Mouse (Mus musculus) intestine, embryonic 14.5 days (tissue): Measurements from ENCODE around the gene Akt3. TPM values are rescaled to one million over a fixed set of nuclear protein-coding genes. Genes with fewer than 3 reads are reported as not detected.

Experiments used
- ATAC-seq: fragments of 200-750 bp; cut with Nextera tagmentation; replicated peaks from 2 replicates; pipeline ENCODE4 v1.8.0; 2017; ENCODE audit warnings: low read depth, moderate number of reproducible peaks, moderate TSS enrichment, moderate library complexity; ENCODE audit not compliant: low FRiP score, low TSS enrichment
- DNase-seq: peaks from one replicate; pipeline ENCODE4 v3.0.0-alpha.2; 2018; ENCODE audit warnings: low spot score
- H3K27ac ChIP-seq: fragments of 300-500 bp; sonication (generic); 2 replicates; pipeline ENCODE4 v1.5.1; 2014; ENCODE audit warnings: low read depth, mild to moderate bottlenecking, control low read depth
- H3K27me3 ChIP-seq: fragments of 300-500 bp; sonication (generic); replicated peaks from 2 replicates; pipeline ENCODE4 v1.6.1; 2014; ENCODE audit warnings: low read length, control low read depth; ENCODE audit not compliant: control insufficient read depth, insufficient read depth
- H3K36me3 ChIP-seq: fragments of 300-500 bp; sonication (generic); 2 replicates; pipeline ENCODE4 v1.6.1; 2014; ENCODE audit warnings: low read length, control low read depth; ENCODE audit not compliant: control insufficient read depth, insufficient read depth
- H3K4me1 ChIP-seq: fragments of 300-500 bp; sonication (generic); replicated peaks from 2 replicates; pipeline ENCODE4 v1.6.1; 2014; ENCODE audit warnings: low read length, control low read depth, mixed read lengths; ENCODE audit not compliant: control insufficient read depth, insufficient read depth
- H3K4me2 ChIP-seq: fragments of 300-500 bp; sonication (generic); 2 replicates; pipeline ENCODE4 v1.6.1; 2014; ENCODE audit warnings: low read length
- H3K4me3 ChIP-seq: fragments of 300-500 bp; sonication (generic); 2 replicates; pipeline ENCODE4 v1.5.1; 2014; ENCODE audit warnings: low read depth, low read length, control low read depth, mixed read lengths
- H3K9ac ChIP-seq: fragments of 300-500 bp; sonication (generic); 2 replicates; pipeline ENCODE4 v1.6.1; 2014; ENCODE audit warnings: mild to moderate bottlenecking, low read length
- H3K9me3 ChIP-seq: fragments of 300-500 bp; sonication (generic); 2 replicates; pipeline ENCODE4 v1.6.1; 2016; ENCODE audit warnings: low read length, control low read depth; ENCODE audit not compliant: control insufficient read depth
- WGBS: fragments of 180-500 bp; shearing (Covaris S2); extraction: QIAGEN DNeasy Blood & Tissue Kit; methylation state at CpG from one replicate; pipeline ENCODE4 v1.1.7; 2014; 5-methylcytosine and 5-hydroxymethylcytosine counted together
- polyA plus RNA-seq: library from polyadenylated mRNA; unstranded; fragments of >200 nt; fragmentation: Nextera tagmentation; extraction: Ambion mirVana; gene quantifications from 2 replicates; pipeline ENCODE4 v1.2.1, GENCODE M21; 2014

The Akt3 gene
- polyA plus RNA-seq, 1 experiment from 2014 or later = 6.8 TPM

GRCm38 (mm10) chr1:177010607-177011302 lies 247.2 kb downstream of the Akt3 start:
- 78% methylated on average over 6 of the region's 6 CpGs for WGBS
- no peak for ATAC-seq
- DNase-seq = no peak

GRCm38 (mm10) chr1:177010041-177010440 lies 248.0 kb downstream of the Akt3 start:
- DNase-seq = no peak
- H3K4me1 ChIP-seq = peaks cover 6% of the 10 kb centered on the region
- WGBS = 60% methylated on average over 3 of the region's 3 CpGs
- ATAC-seq = no peak
- H3K4me3 ChIP-seq = no peak overlapping the region
- no peaks in the 10 kb centered on the region for H3K27me3 ChIP-seq
- H3K9me3 ChIP-seq = no peaks in the 10 kb centered on the region
- H3K4me2 ChIP-seq = no peak overlapping the region
- no peak overlapping the region for H3K27ac ChIP-seq
- no peaks in the 10 kb centered on the region for H3K36me3 ChIP-seq
- no peak overlapping the region for H3K9ac ChIP-seq

More at GRCm38 (mm10) chr1:177010607-177011302, 247.2 kb downstream of the Akt3 start:
- no peaks in the 10 kb centered on the region for H3K36me3 ChIP-seq
- peaks cover 6% of the 10 kb centered on the region for H3K4me1 ChIP-seq
- H3K27me3 ChIP-seq = no peaks in the 10 kb centered on the region
- no peak overlapping the region for H3K4me3 ChIP-seq
- H3K27ac ChIP-seq = no peak overlapping the region
- no peaks in the 10 kb centered on the region for H3K9me3 ChIP-seq
- no peak overlapping the region for H3K4me2 ChIP-seq
- H3K9ac ChIP-seq = no peak overlapping the region

- DNase-seq (no peak), ATAC-seq (no peak)
- Histone ChIP-seq H3K4me1 (0 out of 2 replicates have a peak, but pooled peaks cover 4% of the 10 kb centered on the region), H3K27ac (no peak overlapping the region), H3K9ac (no peak overlapping the region), H3K4me3 (no peak overlapping the region), H3K4me2 (no peak overlapping the region), H3K36me3 (no peaks in the 10 kb centered on the region), H3K9me3 (no peaks in the 10 kb centered on the region), H3K27me3 (no peaks in the 10 kb centered on the region)
- WGBS = 73% methylated on average over 1 of the region's 1 CpGs
Measured at GRCm38 (mm10) chr1:177008777-177009176, 249.2 kb downstream of the Akt3 start.

- no peak overlapping the region for H3K27ac ChIP-seq
- H3K4me1 ChIP-seq = 0 out of 2 replicates have a peak, but pooled peaks cover 4% of the 10 kb centered on the region
- H3K4me3 ChIP-seq = no peak overlapping the region
- H3K9ac ChIP-seq = no peak overlapping the region
- no peaks in the 10 kb centered on the region for H3K9me3 ChIP-seq
- DNase-seq = no peak
- H3K27me3 ChIP-seq = no peaks in the 10 kb centered on the region
- no peak overlapping the region for H3K4me2 ChIP-seq
- no peak for ATAC-seq
- H3K36me3 ChIP-seq = no peaks in the 10 kb centered on the region
- 80% methylated on average over 3 of the region's 3 CpGs for WGBS
Measured at GRCm38 (mm10) chr1:177007405-177007804, 250.6 kb downstream of the Akt3 start.

GRCm38 (mm10) chr1:177004041-177004741 lies 253.8 kb downstream of the Akt3 start:
- Histone ChIP-seq H3K9me3 (no peaks in the 10 kb centered on the region), H3K9ac (no peak overlapping the region), H3K27me3 (no peaks in the 10 kb centered on the region), H3K36me3 (no peaks in the 10 kb centered on the region), H3K4me1 (peaks cover 6% of the 10 kb centered on the region), H3K27ac (no peak overlapping the region), H3K4me2 (no peak overlapping the region), H3K4me3 (no peak overlapping the region)
- ATAC-seq (no peak), DNase-seq (no peak)
- 71% methylated on average over 4 of the region's 4 CpGs for WGBS

GRCm38 (mm10) chr1:177002951-177003350 lies 255.1 kb downstream of the Akt3 start:
- WGBS = 71% methylated on average over 6 of the region's 6 CpGs
- no peak for DNase-seq

GRCm38 (mm10) chr1:176999011-176999410 lies 259.0 kb downstream of the Akt3 start:
- Histone ChIP-seq H3K9me3 (no peaks in the 10 kb centered on the region), H3K36me3 (no peaks in the 10 kb centered on the region), H3K4me2 (no peak overlapping the region), H3K4me3 (no peak overlapping the region), H3K27ac (no peak overlapping the region), H3K9ac (no peak overlapping the region), H3K27me3 (no peaks in the 10 kb centered on the region), H3K4me1 (peaks cover 17% of the 10 kb centered on the region)
- no peak for DNase-seq
- WGBS = 39% methylated on average over 6 of the region's 6 CpGs
- ATAC-seq = no peak; the same call in 1 of the 2 replicates

More at GRCm38 (mm10) chr1:177002951-177003350, 255.1 kb downstream of the Akt3 start:
- no peaks in the 10 kb centered on the region for H3K36me3 ChIP-seq
- H3K9ac ChIP-seq = no peak overlapping the region
- H3K27me3 ChIP-seq = no peaks in the 10 kb centered on the region
- no peak overlapping the region for H3K27ac ChIP-seq
- H3K4me1 ChIP-seq = peaks cover 14% of the 10 kb centered on the region
- no peaks in the 10 kb centered on the region for H3K9me3 ChIP-seq
- H3K4me2 ChIP-seq = no peak overlapping the region
- no peak for ATAC-seq
- no peak overlapping the region for H3K4me3 ChIP-seq

GRCm38 (mm10) chr1:176997711-176998689 lies 260.0 kb downstream of the Akt3 start:
- Histone ChIP-seq H3K27me3 (no peaks in the 10 kb centered on the region), H3K4me1 (peaks cover 16% of the 10 kb centered on the region), H3K27ac (no peak overlapping the region), H3K9me3 (no peaks in the 10 kb centered on the region), H3K9ac (no peak overlapping the region), H3K4me3 (no peak overlapping the region), H3K4me2 (peak overlapping the region; percentile 26; the same call in 1 of the 2 replicates), H3K36me3 (no peaks in the 10 kb centered on the region)
- peak; percentile 71 for DNase-seq
- peak; percentile 78 for ATAC-seq
- 58% methylated on average over 33 of the region's 33 CpGs for WGBS
